Mouse (Mus musculus): ENCODE data around the gene Gm11232. TPM values are rescaled to one million over a fixed set of nuclear protein-coding genes. Genes with fewer than 3 reads are reported as not detected.

Gm11232 gene
- polyA plus RNA-seq, 2 experiments = not detected

GRCm38 (mm10) chr4:71725889-71726288 lies 31.9 kb downstream of the Gm11232 start:
- Histone ChIP-seq H3K27me3 (ENCODE audit: control insufficient read depth, insufficient read depth, low read length) (no peaks in the 10 kb centered on the region), H3K4me2 (ENCODE audit: low read depth) (no peak overlapping the region), H3K27ac (no peak overlapping the region), H3K4me1 (replicated peaks; ENCODE audit: control insufficient read depth in 2 of 2, insufficient read depth in 2 of 2, low read length in 1 of 2) (no peaks in the 10 kb centered on the region), H3K9ac (replicated peaks) (no peak overlapping the region), H3K9me3 (ENCODE audit: control insufficient read depth, low read length) (no peaks in the 10 kb centered on the region), H3K4me3 (ENCODE audit: insufficient read depth in 1 of 2, low read depth in 2 of 2, low read length in 2 of 2) (no peak overlapping the region), H3K36me3 (replicated peaks; ENCODE audit: control insufficient read depth, insufficient read depth, low read depth) (no peaks in the 10 kb centered on the region)
- DNase-seq (ENCODE audit: low read depth in 3 of 3, low spot score in 3 of 3) (no peak), ATAC-seq (ENCODE audit: insufficient read depth) (no peak)
- no peak for TF ChIP-seq EP300 (IDR thresholded peaks at IDR 0.05; ENCODE audit: low read depth)
- TF ChIP-seq CTCF (IDR thresholded peaks at IDR 0.05; ENCODE audit: low read depth) = no peak
- 52% methylated on average over 2 of the region's 2 CpGs for WGBS (ENCODE audit: insufficient replicate concordance)
